Mouse (Mus musculus) liver, embryonic 12.5 days (tissue): Measurements from ENCODE around the gene Trex2. TPM values are rescaled to one million over a fixed set of nuclear protein-coding genes. Genes with fewer than 3 reads are reported as not detected.

ENCODE experiments used
- ATAC-seq: fragments of 200-750 bp; cut with Nextera tagmentation; 2 replicates; pipeline ENCODE4 v1.8.0; 2017; ENCODE audit warnings: moderate number of reproducible peaks, mild to moderate bottlenecking, moderate library complexity
- H3K27ac ChIP-seq: fragments of 300-500 bp; sonication (generic); 2 replicates; pipeline ENCODE4 v1.5.1; 2016; ENCODE audit warnings: mild to moderate bottlenecking
- H3K27me3 ChIP-seq: fragments of 300-500 bp; sonication (generic); replicated peaks from 2 replicates; pipeline ENCODE4 v1.6.1; 2016; ENCODE audit warnings: mild to moderate bottlenecking, moderate library complexity
- H3K36me3 ChIP-seq: fragments of 300-500 bp; sonication (generic); 2 replicates; pipeline ENCODE4 v1.6.1; 2016; ENCODE audit warnings: mild to moderate bottlenecking, moderate library complexity
- H3K4me1 ChIP-seq: fragments of 300-500 bp; sonication (generic); 2 replicates; pipeline ENCODE4 v1.6.1; 2016
- H3K4me2 ChIP-seq: fragments of 300-500 bp; sonication (generic); 2 replicates; pipeline ENCODE4 v1.6.1; 2016; ENCODE audit warnings: mild to moderate bottlenecking, moderate library complexity
- H3K4me3 ChIP-seq: fragments of 300-500 bp; sonication (generic); 2 replicates; pipeline ENCODE4 v1.5.1; 2016; ENCODE audit warnings: mild to moderate bottlenecking, moderate library complexity
- H3K9ac ChIP-seq: fragments of 300-500 bp; sonication (generic); 2 replicates; pipeline ENCODE4 v1.6.1; 2016; ENCODE audit warnings: mild to moderate bottlenecking, moderate library complexity
- H3K9me3 ChIP-seq: fragments of 300-500 bp; sonication (generic); replicated peaks from 2 replicates; pipeline ENCODE4 v1.6.1; 2016; ENCODE audit warnings: mild to moderate bottlenecking, moderate library complexity
- WGBS: fragments of 180-500 bp; shearing (Covaris S2); methylation state at CpG from one replicate; pipeline ENCODE4 v1.1.7; 2016; ENCODE audit not compliant: insufficient replicate concordance; 5-methylcytosine and 5-hydroxymethylcytosine counted together
- polyA plus RNA-seq: library from polyadenylated mRNA; unstranded; fragments of >200 nt; fragmentation: Nextera tagmentation; extraction: Ambion mirVana; gene quantifications from 2 replicates; pipeline ENCODE4 v1.2.1, GENCODE M21; 2016

The Trex2 gene
- polyA plus RNA-seq, 1 experiment from 2014 or later = not detected

- ATAC-seq = 0 out of 2 replicates have a peak, but pooled peaks have one; percentile 28
- Histone ChIP-seq H3K36me3 (no peaks in the 10 kb centered on the region), H3K4me1 (peaks cover 29% of the 10 kb centered on the region), H3K4me3 (no peak overlapping the region), H3K9ac (no peak overlapping the region), H3K4me2 (no peak overlapping the region), H3K27me3 (peaks cover 44% of the 10 kb centered on the region), H3K27ac (no peak overlapping the region), H3K9me3 (no peaks in the 10 kb centered on the region)
- WGBS = 45% methylated on average over 3 of the region's 3 CpGs
Measured at GRCm38 (mm10) chrX:73471764-73472163, 36.6 kb upstream of the Trex2 start.

- H3K4me3 ChIP-seq = no peak overlapping the region
- H3K9me3 ChIP-seq = no peaks in the 10 kb centered on the region
- H3K36me3 ChIP-seq = no peaks in the 10 kb centered on the region
- H3K27ac ChIP-seq = no peak overlapping the region
- H3K27me3 ChIP-seq = peaks cover 45% of the 10 kb centered on the region
- no peak overlapping the region for H3K9ac ChIP-seq
- no peak for ATAC-seq
- H3K4me2 ChIP-seq = no peak overlapping the region
- no CpG with 5 or more reads among the region's 1 CpGs for WGBS
- 0 out of 2 replicates have a peak, but pooled peaks cover 6% of the 10 kb centered on the region for H3K4me1 ChIP-seq
Measured at GRCm38 (mm10) chrX:73468752-73469151, 33.6 kb upstream of the Trex2 start.

GRCm38 (mm10) chrX:73468330-73468729, 33.2 kb upstream of the Trex2 start:
- Histone ChIP-seq H3K27me3 (peaks cover 45% of the 10 kb centered on the region), H3K9me3 (no peaks in the 10 kb centered on the region), H3K4me3 (no peak overlapping the region), H3K4me2 (no peak overlapping the region), H3K27ac (no peak overlapping the region), H3K4me1 (0 out of 2 replicates have a peak, but pooled peaks cover 6% of the 10 kb centered on the region), H3K9ac (no peak overlapping the region), H3K36me3 (no peaks in the 10 kb centered on the region)
- WGBS = 65% methylated on average over 3 of the region's 3 CpGs
- no peak for ATAC-seq

- Histone ChIP-seq H3K27me3 (peaks cover 45% of the 10 kb centered on the region), H3K4me1 (0 out of 2 replicates have a peak, but pooled peaks cover 6% of the 10 kb centered on the region), H3K36me3 (no peaks in the 10 kb centered on the region), H3K27ac (no peak overlapping the region), H3K4me2 (no peak overlapping the region), H3K4me3 (no peak overlapping the region), H3K9me3 (no peaks in the 10 kb centered on the region), H3K9ac (no peak overlapping the region)
- 66% methylated on average over 5 of the region's 5 CpGs for WGBS
- no peak for ATAC-seq
Measured at GRCm38 (mm10) chrX:73467446-73468241, 32.5 kb upstream of the Trex2 start.

GRCm38 (mm10) chrX:73465483-73466186, 30.5 kb upstream of the Trex2 start:
- Histone ChIP-seq H3K27me3 (peaks cover 39% of the 10 kb centered on the region), H3K9ac (no peak overlapping the region), H3K4me3 (no peak overlapping the region), H3K36me3 (no peaks in the 10 kb centered on the region), H3K4me1 (no peaks in the 10 kb centered on the region), H3K9me3 (no peaks in the 10 kb centered on the region), H3K4me2 (no peak overlapping the region), H3K27ac (no peak overlapping the region)
- ATAC-seq = no peak
- WGBS = 60% methylated on average over 9 of the region's 9 CpGs

GRCm38 (mm10) chrX:73460792-73461191, 25.6 kb upstream of the Trex2 start:
- H3K27me3 ChIP-seq = peaks cover 10% of the 10 kb centered on the region; the same call in 1 of the 2 replicates
- H3K9me3 ChIP-seq = no peaks in the 10 kb centered on the region
- H3K9ac ChIP-seq = no peak overlapping the region
- H3K36me3 ChIP-seq = no peaks in the 10 kb centered on the region
- no peak for ATAC-seq
- H3K27ac ChIP-seq = no peak overlapping the region
- 63% methylated on average over 4 of the region's 4 CpGs for WGBS
- no peak overlapping the region for H3K4me2 ChIP-seq
- peaks cover 11% of the 10 kb centered on the region; the same call in 1 of the 2 replicates for H3K4me1 ChIP-seq
- no peak overlapping the region for H3K4me3 ChIP-seq

- Histone ChIP-seq H3K4me1 (peaks cover 11% of the 10 kb centered on the region; the same call in 1 of the 2 replicates), H3K27ac (peak within 1 kb of the TSS; percentile 20; the same call in 1 of the 2 replicates)
- peak; percentile 100 for ATAC-seq
Measured at GRCm38 (mm10) chrX:73458877-73459392, 23.8 kb upstream of the Trex2 start, which contains the start of gene Haus7. TSS of gene Haus7 (minus strand) at chrX:73459044.

GRCm38 (mm10) chrX:73451949-73452348, 16.8 kb upstream of the Trex2 start:
- peaks cover 33% of the 10 kb centered on the region for H3K36me3 ChIP-seq
- H3K27ac ChIP-seq = no peak overlapping the region
- no peak for ATAC-seq
- H3K9me3 ChIP-seq = no peaks in the 10 kb centered on the region
- 16% methylated on average over 2 of the region's 2 CpGs for WGBS
- no peak overlapping the region for H3K4me2 ChIP-seq
- no peaks in the 10 kb centered on the region for H3K4me1 ChIP-seq
- H3K4me3 ChIP-seq = no peak overlapping the region
- H3K9ac ChIP-seq = no peak overlapping the region
- 0 out of 2 replicates have a peak, but pooled peaks cover 8% of the 10 kb centered on the region for H3K27me3 ChIP-seq

More at GRCm38 (mm10) chrX:73458877-73459392, 23.8 kb upstream of the Trex2 start, which contains the start of gene Haus7:
- no peaks in the 10 kb centered on the region for H3K36me3 ChIP-seq
- WGBS = 5% methylated on average over 25 of the region's 26 CpGs
- peak within 1 kb of the TSS; percentile 66 for H3K4me3 ChIP-seq
- peak within 1 kb of the TSS; percentile 63 for H3K9ac ChIP-seq
- peak within 1 kb of the TSS; percentile 75 for H3K4me2 ChIP-seq
- H3K27me3 ChIP-seq = no peaks in the 10 kb centered on the region
- H3K9me3 ChIP-seq = no peaks in the 10 kb centered on the region

- no peak for ATAC-seq
- peaks cover 29% of the 10 kb centered on the region for H3K36me3 ChIP-seq
- H3K4me1 ChIP-seq = no peaks in the 10 kb centered on the region
- WGBS = 69% methylated on average over 2 of the region's 2 CpGs
- H3K9me3 ChIP-seq = no peaks in the 10 kb centered on the region
- H3K27ac ChIP-seq = no peak overlapping the region
- no peak overlapping the region for H3K4me2 ChIP-seq
- no peak overlapping the region for H3K4me3 ChIP-seq
- no peak overlapping the region for H3K9ac ChIP-seq
- no peaks in the 10 kb centered on the region; the same call in 1 of the 2 replicates for H3K27me3 ChIP-seq
Measured at GRCm38 (mm10) chrX:73441428-73441827, 6.3 kb upstream of the Trex2 start.

GRCm38 (mm10) chrX:73432850-73433249, 2.3 kb downstream of the Trex2 start:
- 58% methylated on average over 5 of the region's 5 CpGs for WGBS
- H3K36me3 ChIP-seq = peaks cover 13% of the 10 kb centered on the region
- H3K27me3 ChIP-seq = no peaks in the 10 kb centered on the region; the same call in 1 of the 2 replicates
- no peak for ATAC-seq
- no peaks in the 10 kb centered on the region for H3K9me3 ChIP-seq
- no peak overlapping the region for H3K4me3 ChIP-seq
- H3K9ac ChIP-seq = no peak overlapping the region
- H3K27ac ChIP-seq = no peak overlapping the region
- H3K4me2 ChIP-seq = no peak overlapping the region
- no peaks in the 10 kb centered on the region for H3K4me1 ChIP-seq

- no peak overlapping the region for H3K9ac ChIP-seq
- no peaks in the 10 kb centered on the region for H3K4me1 ChIP-seq
- H3K4me2 ChIP-seq = no peak overlapping the region
- H3K9me3 ChIP-seq = no peaks in the 10 kb centered on the region
- 75% methylated on average over 2 of the region's 2 CpGs for WGBS
- H3K4me3 ChIP-seq = no peak overlapping the region
- no peak for ATAC-seq
- no peak overlapping the region for H3K27ac ChIP-seq
- H3K36me3 ChIP-seq = no peaks in the 10 kb centered on the region
- H3K27me3 ChIP-seq = no peaks in the 10 kb centered on the region; the same call in none of the 2 replicates
Measured at GRCm38 (mm10) chrX:73430036-73430435, 5.1 kb downstream of the Trex2 start.

- Histone ChIP-seq H3K27me3 (peaks cover 29% of the 10 kb centered on the region), H3K4me2 (no peak overlapping the region), H3K36me3 (no peaks in the 10 kb centered on the region), H3K4me3 (no peak overlapping the region), H3K9ac (no peak overlapping the region), H3K4me1 (no peaks in the 10 kb centered on the region), H3K27ac (no peak overlapping the region), H3K9me3 (no peaks in the 10 kb centered on the region)
- 21% methylated on average over 1 of the region's 1 CpGs for WGBS
- ATAC-seq = no peak
Measured at GRCm38 (mm10) chrX:73412767-73413166, 22.4 kb downstream of the Trex2 start.
